Mouse (Mus musculus): Measurements from ENCODE around the gene Sgf29.

Sgf29 gene

GRCm38 (mm10) chr7:126649231-126650051 lies at the start of gene Sgf29:
Sgf29 (plus strand) TSS chr7:126649309.
- peak; percentile 88 for DNase-seq (ENCODE audit: low spot score)

GRCm38 (mm10) chr7:126601896-126602295 lies 47.2 kb upstream of the Sgf29 start:
- no peak for DNase-seq (ENCODE audit: low spot score)

- no peak for DNase-seq (ENCODE audit: low spot score)
Measured at GRCm38 (mm10) chr7:126602650-126603049, 46.5 kb upstream of the Sgf29 start.

- DNase-seq (ENCODE audit: low spot score), result no peak
Measured at GRCm38 (mm10) chr7:126606611-126607010, 42.5 kb upstream of the Sgf29 start.

GRCm38 (mm10) chr7:126607064-126607463 lies 42.0 kb upstream of the Sgf29 start:
- DNase-seq (ENCODE audit: low spot score), result no peak

GRCm38 (mm10) chr7:126607796-126608195 lies 41.3 kb upstream of the Sgf29 start:
- DNase-seq (ENCODE audit: low spot score), result no peak

GRCm38 (mm10) chr7:126612736-126613135 lies 36.4 kb upstream of the Sgf29 start:
- DNase-seq (ENCODE audit: low spot score), result no peak

GRCm38 (mm10) chr7:126616707-126617106 lies 32.4 kb upstream of the Sgf29 start:
- DNase-seq (ENCODE audit: low spot score), result no peak

- no peak for DNase-seq (ENCODE audit: low spot score)
Measured at GRCm38 (mm10) chr7:126619559-126620275, 29.4 kb upstream of the Sgf29 start.

- no peak for DNase-seq (ENCODE audit: low spot score)
Measured at GRCm38 (mm10) chr7:126621452-126622359, 27.4 kb upstream of the Sgf29 start.

GRCm38 (mm10) chr7:126623381-126623780 lies 25.7 kb upstream of the Sgf29 start:
- DNase-seq (ENCODE audit: low spot score), result no peak

- no peak for DNase-seq (ENCODE audit: low spot score)
Measured at GRCm38 (mm10) chr7:126624774-126625173, 24.3 kb upstream of the Sgf29 start.

GRCm38 (mm10) chr7:126625369-126625768 lies 23.7 kb upstream of the Sgf29 start:
- no peak for DNase-seq (ENCODE audit: low spot score)

GRCm38 (mm10) chr7:126625807-126626600 lies 23.1 kb upstream of the Sgf29 start:
- DNase-seq (ENCODE audit: low spot score), result no peak

- no peak for DNase-seq (ENCODE audit: low spot score)
Measured at GRCm38 (mm10) chr7:126628111-126628510, 21.0 kb upstream of the Sgf29 start.

- no peak for DNase-seq (ENCODE audit: low spot score)
Measured at GRCm38 (mm10) chr7:126629915-126630314, 19.2 kb upstream of the Sgf29 start.

GRCm38 (mm10) chr7:126630824-126631518 lies 18.1 kb upstream of the Sgf29 start, which contains the start of gene Nupr1:
Nupr1 (minus strand) TSS chr7:126630861.
- DNase-seq (ENCODE audit: low spot score), result no peak

- no peak for DNase-seq (ENCODE audit: low spot score)
Measured at GRCm38 (mm10) chr7:126632478-126632877, 16.6 kb upstream of the Sgf29 start.

GRCm38 (mm10) chr7:126635375-126635774 lies 13.7 kb upstream of the Sgf29 start:
- DNase-seq (ENCODE audit: low spot score), result no peak

- no peak for DNase-seq (ENCODE audit: low spot score)
Measured at GRCm38 (mm10) chr7:126636733-126637520, 12.2 kb upstream of the Sgf29 start.
